Mouse (Mus musculus) embryo, embryonic 10 days (tissue): ENCODE results near the gene Llgl1.

ENCODE experiments used
- DNase-seq: peaks from one replicate; pipeline ENCODE4 v3.0.0-alpha.2; 2015; ENCODE audit warnings: low spot score

The Llgl1 gene

DNA sequence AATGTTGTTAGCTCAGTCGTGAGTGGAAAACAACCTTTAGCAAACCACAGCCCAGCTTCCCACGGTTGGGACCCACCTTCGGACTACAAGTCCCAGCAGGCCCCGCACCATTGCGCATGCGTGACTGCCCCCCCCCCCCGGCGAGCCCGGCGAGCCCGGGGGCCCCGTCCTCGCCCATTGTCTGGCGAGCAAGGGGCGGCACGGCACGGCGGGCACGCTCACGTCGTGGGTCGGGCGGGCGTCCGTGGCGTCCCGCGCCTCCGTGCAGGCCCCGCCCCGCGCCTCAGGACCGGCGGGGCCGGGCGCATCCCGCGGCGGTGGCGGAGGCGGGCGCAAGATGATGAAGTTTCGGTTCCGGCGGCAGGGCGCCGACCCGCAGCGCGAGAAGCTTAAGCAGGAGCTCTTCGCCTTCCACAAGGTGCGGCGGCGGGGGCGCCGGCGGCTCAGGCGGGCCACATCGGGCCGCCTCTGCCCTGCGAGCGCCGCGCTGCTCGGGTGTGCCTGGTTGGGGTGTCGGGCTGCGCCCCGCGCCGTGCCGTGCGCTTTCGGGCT, at the start of gene Llgl1:
Gene Llgl1, plus strand, starts transcription at position 200 of the 552 bp plus-strand sequence.
- DNase-seq = peak; percentile 93

DNA sequence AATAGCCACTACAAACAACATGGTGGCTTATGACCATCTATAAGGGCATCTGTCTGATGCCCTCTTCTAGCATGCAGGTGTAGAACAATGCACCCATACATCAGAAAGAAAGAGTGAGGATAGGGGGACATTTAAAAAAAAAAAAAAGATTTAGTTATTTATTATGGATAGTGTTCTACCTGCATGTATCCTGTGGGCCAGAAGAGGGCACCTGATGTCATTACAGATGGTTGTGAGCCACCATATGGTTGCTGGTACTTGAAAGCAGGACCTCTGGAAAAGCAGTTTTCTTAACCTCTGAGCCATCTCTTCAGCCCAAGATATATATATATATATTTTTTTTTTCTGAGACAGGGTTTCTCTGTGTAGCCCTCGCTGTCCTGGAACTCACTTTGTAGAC, 3.4 kb upstream of the Llgl1 start:
- no peak for DNase-seq

DNA sequence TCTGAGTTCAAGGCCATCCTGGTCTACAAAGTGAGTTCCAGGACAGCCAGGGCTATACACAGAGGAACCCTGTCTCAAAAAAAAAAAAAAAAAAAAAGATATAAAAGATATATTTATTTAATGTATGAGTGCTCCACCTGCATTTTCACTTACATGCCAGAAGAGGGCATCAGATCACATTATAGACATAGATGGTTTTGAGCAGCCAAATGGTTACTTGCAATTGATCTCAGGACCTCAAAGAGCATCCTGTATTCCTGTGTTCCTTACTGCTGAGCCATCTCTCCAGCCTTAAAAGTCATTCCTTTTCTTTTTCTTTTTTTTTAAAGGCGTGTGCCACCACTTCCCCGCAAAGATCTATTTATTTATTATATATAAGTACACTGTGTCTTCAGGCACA, 2.0 kb upstream of the Llgl1 start:
- peak; percentile 67 for DNase-seq

GRCm38 (mm10) chr11:60698806-60699523, 558 bp upstream of the Llgl1 start:
- peak; percentile 83 for DNase-seq

DNA sequence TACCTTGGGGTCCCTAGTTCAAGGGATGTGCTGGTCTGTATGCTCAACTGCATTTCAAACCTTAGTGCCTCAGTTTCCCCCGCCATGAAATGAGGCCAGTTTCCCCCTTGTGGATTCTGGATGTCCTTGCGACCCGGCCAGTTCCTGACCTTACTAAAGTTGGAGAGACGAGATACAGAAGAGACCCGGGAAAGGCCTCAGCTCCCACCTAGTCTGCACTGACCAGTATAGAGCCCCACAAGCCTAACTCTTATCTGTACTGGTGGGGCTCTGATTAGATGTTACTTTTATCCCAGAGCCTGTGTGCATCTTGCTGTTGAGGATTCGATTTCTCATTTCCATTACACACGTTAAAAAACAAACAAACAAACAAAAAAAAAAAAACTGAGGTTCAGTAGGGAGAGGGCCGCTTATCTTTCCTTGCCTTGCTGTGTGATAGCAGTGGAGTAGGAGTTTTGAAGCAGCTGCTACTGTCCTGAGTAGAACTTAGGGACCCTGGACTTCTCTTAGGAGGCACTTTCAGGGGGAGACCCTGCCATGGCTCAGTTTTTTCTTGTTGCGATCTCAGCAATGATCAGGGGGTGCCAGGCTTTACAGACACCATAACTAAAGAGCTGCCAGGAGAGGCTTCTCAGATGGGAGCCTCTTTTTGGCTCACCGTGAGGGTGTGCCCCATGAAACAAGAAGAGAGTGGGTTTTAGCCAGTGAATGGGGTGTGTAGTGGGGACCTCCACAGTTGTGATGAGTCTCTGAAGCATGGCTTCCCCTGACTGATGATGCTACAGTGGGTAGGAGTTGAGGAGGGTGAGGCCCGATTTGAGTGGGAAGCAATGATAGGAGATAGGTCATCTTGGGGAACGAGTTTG, 1.0 kb downstream of the Llgl1 start:
- DNase-seq = peak; percentile 40

- no peak for DNase-seq
Measured at GRCm38 (mm10) chr11:60701611-60702010, 2.1 kb downstream of the Llgl1 start.

DNA sequence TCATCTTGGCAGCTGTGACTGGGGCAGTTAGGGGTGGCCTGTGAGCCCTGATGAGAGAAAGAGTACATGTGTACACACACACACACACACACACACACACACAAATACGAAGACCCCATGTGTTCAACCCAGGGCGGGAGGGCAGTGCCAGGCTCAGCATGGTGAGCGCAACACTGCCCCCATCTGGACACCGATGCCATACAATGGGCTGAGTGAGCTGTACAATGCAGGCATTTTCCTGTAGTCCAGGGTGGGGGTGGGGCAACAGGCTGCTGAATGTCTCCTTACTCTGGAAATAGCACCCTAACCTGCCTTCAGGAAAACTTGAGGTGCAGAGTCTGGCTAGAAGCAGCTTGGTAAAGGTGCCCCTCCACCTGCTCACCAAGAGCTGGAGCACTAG, 3.6 kb downstream of the Llgl1 start:
- peak; percentile 90 for DNase-seq

DNA sequence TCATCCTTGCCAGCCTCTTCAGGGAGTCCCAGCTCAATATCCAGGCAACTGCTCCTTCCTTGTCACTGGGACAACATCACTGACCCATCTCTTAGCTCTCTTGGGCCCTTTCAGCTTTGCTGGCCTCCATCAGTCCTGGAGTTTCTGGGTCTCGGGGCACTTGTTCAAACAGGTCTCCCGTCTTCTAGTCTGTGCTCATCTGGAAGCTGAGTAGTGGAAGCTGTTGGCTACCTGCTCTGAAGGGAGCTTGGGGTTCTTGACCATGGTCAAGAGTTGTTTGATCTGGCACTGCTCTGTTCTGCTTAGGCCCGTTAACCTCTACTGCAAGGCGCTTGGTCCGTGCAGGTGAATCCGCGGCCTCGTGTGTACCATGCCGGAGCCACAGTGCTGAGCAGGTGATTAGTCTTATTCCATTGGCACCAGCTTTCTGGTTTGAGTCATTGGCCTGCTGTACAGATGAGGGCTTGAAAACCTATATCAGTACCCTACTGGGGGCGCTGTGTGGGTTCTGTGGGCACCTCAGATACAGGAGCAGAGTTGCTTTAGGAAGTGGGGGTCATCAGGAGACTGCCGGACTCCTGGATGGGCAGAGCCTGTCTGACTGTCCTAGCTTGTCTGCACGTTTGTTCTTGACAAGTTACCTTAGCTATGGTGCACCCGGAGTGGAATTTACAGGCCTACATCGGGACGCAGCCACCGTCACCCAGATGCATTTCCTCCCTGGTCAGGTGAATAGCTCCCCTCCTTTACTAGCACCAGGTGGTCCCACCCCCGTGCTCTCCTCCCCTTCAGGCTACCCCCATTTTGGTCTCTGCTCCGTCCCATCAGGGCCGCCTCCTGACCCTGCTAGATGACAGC, 4.7 kb downstream of the Llgl1 start:
- no peak for DNase-seq

DNA sequence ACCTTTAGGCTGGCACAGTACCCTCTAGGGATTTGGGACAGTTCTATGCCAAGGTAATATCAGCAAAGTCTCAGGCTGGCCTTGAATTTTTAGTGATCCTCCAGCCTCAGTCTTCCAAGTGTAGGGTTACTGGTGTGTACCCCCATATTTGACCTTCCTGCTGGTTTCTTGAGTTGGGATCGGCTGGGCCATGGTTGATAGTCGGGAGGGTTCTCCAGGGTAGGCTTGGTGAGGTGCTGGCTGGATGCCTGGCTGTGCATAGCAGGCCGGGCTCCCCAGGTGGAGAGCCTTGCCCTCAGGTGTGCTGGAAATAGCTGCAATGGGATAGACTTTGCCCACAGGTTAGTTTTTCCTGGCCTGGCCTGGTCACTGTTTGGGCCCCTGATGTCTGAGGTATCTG, 5.7 kb downstream of the Llgl1 start:
- DNase-seq = no peak

DNA sequence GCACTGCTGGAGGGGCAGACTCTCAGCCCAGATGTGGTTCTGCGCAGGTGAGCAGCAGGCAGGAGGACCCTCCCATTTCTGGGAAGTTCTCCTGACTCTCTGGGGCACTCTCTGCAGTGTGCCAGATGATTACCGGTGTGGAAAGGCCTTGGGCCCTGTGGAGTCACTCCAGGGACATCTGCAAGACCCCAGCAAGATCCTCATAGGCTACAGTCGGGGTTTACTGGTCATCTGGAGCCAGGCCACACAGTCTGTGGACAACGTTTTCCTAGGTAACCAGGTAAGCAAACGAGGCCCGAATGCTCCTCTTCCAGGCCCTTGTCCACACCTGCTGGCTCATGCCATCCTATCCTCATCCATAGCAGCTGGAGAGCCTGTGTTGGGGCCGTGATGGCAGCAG, 6.6 kb downstream of the Llgl1 start:
- no peak for DNase-seq

GRCm38 (mm10) chr11:60706696-60707480, 7.4 kb downstream of the Llgl1 start:
- no peak for DNase-seq

DNA sequence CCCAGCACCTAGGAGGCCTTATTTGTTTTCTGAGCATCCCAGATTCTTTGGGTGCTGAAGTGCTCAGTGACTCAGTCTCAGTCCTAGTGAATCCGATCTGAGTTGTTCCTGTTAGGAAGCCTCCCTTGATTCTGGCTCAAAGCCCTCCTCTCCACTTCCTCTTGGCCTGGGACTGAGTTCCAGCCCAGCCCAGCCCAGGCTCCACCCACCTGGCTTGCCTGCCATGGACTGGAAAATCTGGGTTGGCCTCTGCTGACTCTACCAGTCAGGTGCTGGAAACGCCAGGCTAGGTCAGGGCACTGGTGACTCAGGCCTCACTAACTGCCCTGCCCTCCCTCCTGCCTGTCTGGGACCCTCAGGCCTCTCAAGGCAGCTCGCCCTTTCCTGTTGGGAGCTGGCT, 8.1 kb downstream of the Llgl1 start:
- no peak for DNase-seq

DNA sequence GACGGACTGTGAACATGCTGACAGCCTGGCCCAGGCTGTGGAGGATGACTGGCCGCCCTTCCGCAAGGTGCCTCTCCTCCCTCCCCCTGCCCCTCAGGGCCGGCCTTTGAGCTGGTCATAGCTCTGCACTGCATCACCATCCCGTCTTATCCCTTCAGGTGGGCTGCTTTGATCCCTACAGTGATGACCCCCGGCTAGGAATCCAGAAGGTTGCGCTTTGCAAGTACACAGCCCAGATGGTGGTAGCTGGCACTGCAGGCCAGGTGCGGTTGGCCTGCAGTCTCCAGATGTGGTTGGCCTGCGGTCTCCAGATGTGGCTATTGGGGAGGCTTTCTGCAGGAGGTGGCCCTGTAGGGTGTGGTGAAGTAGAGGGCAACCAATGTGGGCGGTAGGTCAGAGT, 9.1 kb downstream of the Llgl1 start:
- no peak for DNase-seq

GRCm38 (mm10) chr11:60709481-60710465, 10.2 kb downstream of the Llgl1 start:
- no peak for DNase-seq

- DNase-seq = no peak
Measured at GRCm38 (mm10) chr11:60711218-60711617, 11.7 kb downstream of the Llgl1 start.

DNA sequence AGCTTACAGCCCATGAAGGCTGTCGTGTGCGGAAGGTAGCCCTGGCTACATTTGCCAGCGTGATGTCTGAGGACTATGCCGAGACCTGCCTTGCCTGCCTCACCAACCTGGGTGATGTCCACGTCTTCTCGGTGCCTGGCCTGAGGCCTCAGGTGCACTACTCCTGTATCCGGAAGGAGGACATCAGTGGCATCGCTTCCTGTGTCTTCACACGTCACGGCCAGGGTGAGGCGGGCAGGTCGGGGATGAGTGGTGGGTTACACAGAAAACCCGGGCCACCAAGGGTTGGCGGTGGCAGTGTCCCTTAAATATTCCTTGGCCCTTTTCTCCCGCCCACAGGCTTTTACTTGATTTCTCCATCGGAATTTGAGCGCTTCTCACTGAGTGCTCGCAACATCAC, 12.5 kb downstream of the Llgl1 start:
- no peak for DNase-seq

DNA sequence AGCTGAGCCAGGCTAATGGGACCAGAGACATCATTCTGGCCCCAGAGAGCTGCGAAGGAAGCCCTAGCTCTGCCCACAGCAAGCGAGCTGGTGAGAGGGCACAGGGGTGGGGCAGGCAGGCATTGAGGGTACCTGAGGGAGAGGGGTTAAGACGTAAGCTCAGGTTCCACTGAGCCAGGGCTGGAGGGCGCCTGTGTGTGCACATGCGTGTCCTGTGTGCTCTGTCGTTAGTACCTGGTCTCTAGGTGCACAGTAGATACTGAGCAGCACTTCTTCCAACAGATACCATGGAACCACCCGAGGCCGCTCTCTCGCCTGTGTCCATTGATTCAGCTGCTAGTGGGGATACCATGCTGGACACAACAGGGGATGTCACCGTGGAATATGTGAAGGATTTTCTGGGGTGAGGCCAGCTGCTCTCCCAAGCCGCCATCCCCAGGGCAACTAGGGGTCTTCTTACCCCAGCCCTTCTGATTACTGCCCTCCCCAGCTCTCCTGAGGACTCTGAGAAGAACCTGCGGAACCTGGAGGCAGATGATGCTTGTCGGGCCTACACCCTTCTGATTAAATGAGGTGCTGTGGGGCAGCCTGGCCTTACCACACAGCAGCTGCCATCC, 13.2 kb downstream of the Llgl1 start:
- DNase-seq = no peak

- DNase-seq = no peak
Measured at GRCm38 (mm10) chr11:60715833-60716232, 16.3 kb downstream of the Llgl1 start.

- DNase-seq = no peak
Measured at GRCm38 (mm10) chr11:60719263-60719662, 19.7 kb downstream of the Llgl1 start.
